Mouse (Mus musculus): Measurements from ENCODE around the gene Tex14.

Gene Tex14

DNA sequence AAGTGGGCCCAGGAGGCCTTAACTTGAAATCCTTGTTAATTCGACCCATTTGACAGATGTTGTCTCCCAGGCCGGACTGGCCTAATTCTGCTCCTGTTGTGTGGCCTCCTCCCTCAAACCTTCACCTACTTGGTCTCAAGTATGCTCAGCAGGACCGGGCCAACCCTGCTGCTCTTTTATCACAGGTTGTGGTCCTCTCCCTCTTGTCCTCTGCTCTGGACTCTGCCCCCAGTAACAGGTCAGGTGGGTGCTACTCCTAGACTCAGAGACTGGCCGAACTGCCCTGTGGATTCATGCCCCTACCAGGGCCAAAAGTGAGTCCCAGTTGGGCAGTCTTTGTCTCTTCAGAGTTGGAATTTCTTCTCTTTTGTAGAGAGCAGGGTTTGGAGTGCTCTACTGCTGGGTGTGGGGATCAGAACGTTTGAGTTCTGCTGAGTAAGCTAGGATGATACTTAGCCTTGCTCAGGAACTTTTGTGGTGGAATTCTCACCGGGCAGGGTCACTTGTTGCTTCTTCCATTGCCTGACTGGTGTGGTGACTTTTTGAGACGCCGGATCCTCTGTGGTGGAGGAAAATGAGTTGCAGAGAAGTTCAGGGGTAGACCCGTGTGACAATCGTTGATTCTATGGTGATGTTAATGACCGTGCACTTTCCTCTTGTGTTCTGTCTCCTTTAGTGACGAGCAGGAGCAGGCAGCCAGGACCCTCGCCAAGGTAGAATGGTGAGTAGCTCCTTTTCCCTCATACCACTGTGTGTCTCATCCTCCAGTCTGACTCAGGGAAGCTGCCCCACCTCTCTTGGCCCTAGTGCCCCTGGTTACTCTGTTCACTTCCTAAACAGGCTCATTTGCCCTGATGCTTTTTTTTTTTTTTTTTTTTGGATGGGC, 188.1 kb downstream of the Tex14 start:
- no peak for DNase-seq (ENCODE audit: low spot score in 2 of 2)

DNA sequence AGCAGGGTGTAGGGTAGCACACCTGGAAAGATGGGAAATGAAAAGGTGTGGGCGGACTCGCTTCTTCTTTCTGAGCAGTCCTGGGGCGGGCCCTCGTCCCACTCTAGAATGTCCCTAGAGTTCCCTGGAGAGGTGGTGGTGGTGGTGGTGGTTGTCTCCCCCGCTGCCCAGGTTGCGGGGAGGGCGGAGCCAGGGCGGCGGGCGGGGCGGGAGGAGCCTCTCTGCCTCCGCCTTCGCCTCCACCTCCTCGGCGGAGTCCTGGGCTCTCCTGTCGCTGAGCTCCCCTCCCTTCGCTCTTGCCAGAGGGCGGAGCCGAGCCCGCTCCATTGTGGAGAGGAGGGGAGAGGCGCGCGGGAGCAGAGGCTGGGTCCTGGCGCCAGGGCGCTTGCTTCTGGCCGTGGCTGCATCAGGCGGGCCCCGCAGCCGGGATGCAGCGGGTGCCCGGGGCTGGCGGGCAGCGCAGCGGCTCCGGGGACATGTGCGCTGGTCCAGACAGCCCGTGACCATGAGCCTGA, 190.5 kb downstream of the Tex14 start:
- peak; percentile 74 to 85 for DNase-seq (ENCODE audit: low spot score in 2 of 2)

DNA sequence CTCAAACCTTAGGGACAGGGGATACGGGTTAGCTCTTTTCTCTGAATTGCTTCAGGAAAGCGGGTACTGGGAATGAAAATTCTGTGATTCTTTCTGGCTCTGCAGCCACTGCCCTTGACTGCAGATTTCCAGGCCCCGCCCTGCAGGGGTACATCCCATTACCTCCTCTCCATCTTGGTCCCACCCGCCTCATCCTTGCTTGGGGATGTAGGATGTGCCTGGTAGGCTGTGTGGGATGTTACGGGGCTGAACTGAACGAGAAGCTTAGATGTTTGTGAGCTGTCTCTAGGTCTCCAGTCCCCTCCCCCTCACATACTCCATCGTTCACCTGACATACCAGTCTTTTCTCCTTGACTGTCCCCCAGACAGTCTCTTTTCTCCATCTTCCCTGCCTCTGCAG, 191.1 kb downstream of the Tex14 start:
- no peak for DNase-seq (ENCODE audit: low spot score in 2 of 2)

DNA sequence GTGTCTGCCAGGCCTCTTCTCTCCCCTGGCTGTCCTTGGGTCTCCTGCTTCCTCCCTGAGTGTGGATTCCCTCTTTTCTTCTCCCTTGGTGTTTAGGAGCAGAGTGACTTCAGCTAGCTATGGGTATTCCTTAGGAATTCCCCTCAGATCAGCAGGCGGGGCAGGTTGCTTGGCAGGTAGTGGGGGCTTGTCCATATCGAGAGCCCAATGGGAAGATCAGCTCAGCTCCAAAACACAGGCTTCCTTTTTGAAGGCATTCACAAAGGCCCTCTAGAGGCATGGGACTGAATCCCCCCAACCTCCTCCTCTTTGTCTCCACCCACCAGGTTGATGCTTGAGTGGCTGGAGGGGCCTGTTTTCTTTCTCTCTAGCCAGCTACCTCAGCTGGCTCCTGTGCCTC, 191.6 kb downstream of the Tex14 start:
- no peak for DNase-seq (ENCODE audit: low spot score in 2 of 2)

DNA sequence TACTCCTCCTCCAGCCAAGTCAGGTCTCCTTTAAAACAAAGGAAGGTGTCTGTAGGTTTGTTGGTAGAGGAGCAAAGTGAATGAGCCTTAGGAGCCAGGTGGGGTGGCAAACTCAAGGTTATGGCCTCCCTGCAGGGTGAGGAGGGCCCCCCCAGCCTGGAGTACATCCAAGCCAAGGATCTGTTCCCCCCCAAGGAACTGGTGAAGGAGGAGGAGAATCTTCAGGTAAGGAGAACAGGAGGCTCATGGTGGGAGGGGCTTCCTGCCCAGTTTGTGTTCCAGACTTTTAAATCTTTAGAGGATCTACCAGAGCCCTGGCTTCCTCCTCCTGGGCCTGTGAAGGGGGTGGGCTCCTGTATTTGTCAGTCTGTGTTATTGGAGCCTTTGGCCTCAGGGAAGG, 192.2 kb downstream of the Tex14 start:
- no peak for DNase-seq (ENCODE audit: low spot score in 2 of 2)

DNA sequence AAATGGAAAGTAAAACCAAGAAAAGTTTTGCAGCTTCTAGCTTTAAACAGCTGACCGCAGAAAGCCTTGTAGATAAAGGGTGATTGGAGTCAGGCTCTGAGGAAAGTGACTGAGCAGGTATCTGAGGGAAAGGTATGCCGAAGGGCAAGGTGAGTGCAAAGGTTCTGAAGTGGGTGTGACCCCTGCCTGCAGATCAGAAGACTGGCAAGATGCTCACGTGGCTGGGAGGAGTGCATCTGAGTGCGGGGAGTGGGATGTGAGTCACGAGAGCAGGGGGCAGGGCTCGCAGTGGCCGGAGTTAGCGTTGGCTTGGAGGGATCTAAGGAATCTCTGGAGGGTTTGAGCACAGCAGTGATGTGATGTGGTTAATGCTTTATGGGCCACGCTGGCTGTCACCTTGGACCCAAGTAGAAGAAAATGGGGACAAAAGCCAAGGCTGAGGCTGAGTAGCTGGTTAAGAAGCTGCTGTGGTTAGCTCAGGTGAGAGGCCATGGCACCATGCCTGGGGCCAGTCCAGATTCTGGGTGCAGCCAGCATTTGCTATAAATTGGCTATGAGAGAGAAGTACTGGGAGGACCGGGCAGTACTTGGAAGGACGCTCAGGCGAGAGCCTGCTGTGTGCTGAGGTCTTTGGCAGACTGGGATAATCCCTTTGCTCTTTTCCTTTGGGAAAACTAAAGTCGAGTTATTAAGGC, 194.7 kb downstream of the Tex14 start:
- peak in 1 of 2 experiments; percentile 58 for DNase-seq (ENCODE audit: low spot score in 2 of 2)

DNA sequence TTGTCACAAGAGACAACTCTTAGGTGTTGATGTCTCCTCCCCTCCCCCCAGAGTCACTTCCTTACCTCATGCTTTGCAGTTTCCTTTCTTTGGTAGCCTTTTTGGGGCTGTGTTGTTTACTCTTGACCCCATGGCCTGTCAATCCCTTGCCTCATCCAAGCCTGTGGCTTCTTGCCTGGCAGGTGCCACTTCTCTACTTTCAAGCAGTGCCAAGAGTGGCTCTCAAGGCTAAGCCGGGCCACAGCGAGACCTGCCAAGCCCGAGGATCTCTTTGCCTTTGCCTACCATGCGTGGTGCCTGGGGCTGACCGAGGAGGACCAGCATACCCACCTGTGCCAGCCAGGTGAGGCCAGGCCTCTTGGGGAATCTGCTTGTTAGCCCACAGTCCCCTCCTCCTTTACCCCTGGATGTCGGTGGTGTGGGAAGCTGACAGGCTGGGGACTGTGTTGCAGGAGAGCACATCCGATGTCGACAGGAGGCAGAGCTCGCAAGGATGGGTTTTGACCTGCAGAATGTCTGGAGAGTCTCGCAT, 195.5 kb downstream of the Tex14 start:
- peak in 1 of 2 experiments; percentile 57 for DNase-seq (ENCODE audit: low spot score in 2 of 2)

DNA sequence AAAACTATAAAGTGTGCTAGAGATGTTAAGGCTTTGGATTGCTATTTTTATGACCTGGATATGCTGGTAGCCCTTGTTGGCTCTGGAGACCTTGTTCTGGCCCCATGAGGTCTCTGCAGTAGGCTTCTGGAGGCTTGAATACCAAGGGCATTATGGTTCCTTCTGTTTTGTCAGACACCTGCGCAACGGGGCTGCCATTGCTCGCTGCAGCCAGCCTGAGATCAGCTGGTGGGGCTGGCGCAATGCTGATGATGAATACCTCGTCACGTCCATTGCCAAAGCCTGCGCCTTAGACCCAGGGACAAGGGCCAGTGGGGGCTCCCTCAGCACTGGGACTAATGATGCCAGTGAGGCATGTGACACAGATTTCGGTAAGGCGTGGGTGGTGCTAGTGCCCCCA, 197.4 kb downstream of the Tex14 start:
- DNase-seq (ENCODE audit: low spot score in 2 of 2) = peak in 1 of 2 experiments; percentile 57

DNA sequence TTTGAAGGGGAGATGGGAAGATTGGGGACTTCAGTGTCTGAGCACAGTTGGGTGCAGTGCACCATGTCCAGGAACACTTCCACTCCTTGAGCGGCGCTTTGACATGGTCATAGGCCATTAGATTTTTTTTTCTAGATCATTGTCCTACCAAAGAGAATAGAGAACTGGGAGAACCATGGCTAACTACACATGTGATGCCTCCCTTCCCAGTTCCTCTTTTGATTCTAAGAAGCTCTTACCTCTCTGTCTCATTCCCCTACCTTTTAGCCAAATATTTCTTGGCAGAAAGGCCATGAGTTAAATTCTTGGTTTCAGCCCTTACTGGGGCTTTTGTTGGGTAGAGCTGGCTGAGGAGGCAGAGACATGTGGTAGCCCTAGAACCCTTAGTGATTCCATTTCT, 198.7 kb downstream of the Tex14 start:
- no peak for DNase-seq (ENCODE audit: low spot score in 2 of 2)

Data from spleen, postnatal 4 days (tissue).